Mouse (Mus musculus): ENCODE measurements at regions not wholly inside any gene's neighbourhood (a gene's known extent, or its start where the extent isn't known, plus 50 kb on each side); places are given as distances from the start of the nearest gene placed in this dataset.
"Not testable (repeated sequence)": the region's sequence is repeated elsewhere in the genome, so short reads cannot be mapped to it uniquely, and the experiment has no call there.

GRCm38 (mm10) chr13:81013953-81014352 is 130.8 kb downstream of the Arrdc3 start:
- DNase-seq, result no peak

GRCm38 (mm10) chr13:81020106-81020747 is 137.0 kb downstream of the Arrdc3 start:
- DNase-seq, result no peak

GRCm38 (mm10) chr13:81020811-81021210 is 137.6 kb downstream of the Arrdc3 start:
- DNase-seq, result no peak

GRCm38 (mm10) chr13:81022410-81022809 is 139.2 kb downstream of the Arrdc3 start:
- peak; percentile 14 for DNase-seq

GRCm38 (mm10) chr13:81025241-81025760 is 142.1 kb downstream of the Arrdc3 start:
- not testable (repeated sequence) for DNase-seq

GRCm38 (mm10) chr13:81037316-81037715 is 154.1 kb downstream of the Arrdc3 start:
- DNase-seq, result no peak

- DNase-seq, result no peak
These were observed 155.6 kb downstream of the Arrdc3 start for GRCm38 (mm10) chr13:81038736-81039135.

GRCm38 (mm10) chr13:81040494-81040893 is 157.3 kb downstream of the Arrdc3 start:
- no peak for DNase-seq

GRCm38 (mm10) chr13:81041646-81042045 is 158.5 kb downstream of the Arrdc3 start:
- no peak for DNase-seq

All from adrenal gland, postnatal 25 days (tissue).